Mouse (Mus musculus) hindbrain, embryonic 11.5 days (tissue): ENCODE data around the gene Chl1. TPM values are rescaled to one million over a fixed set of nuclear protein-coding genes. Genes with fewer than 3 reads are reported as not detected.

Source experiments
- ATAC-seq: fragments of 200-750 bp; cut with Nextera tagmentation; 2 replicates; pipeline ENCODE4 v1.8.0; 2017; ENCODE audit warnings: mild to moderate bottlenecking, moderate TSS enrichment, moderate library complexity; ENCODE audit not compliant: low FRiP score
- DNase-seq: peaks from one replicate; pipeline ENCODE4 v3.0.0-alpha.2; 2015; ENCODE audit warnings: low spot score
- H3K27ac ChIP-seq: fragments of 300-500 bp; sonication (generic); 2 replicates; pipeline ENCODE4 v1.5.1; 2014; ENCODE audit warnings: mild to moderate bottlenecking, low read depth, low read length
- H3K27me3 ChIP-seq: fragments of 300-500 bp; sonication (generic); 2 replicates; pipeline ENCODE4 v1.6.1; 2014; ENCODE audit warnings: mild to moderate bottlenecking, low read length, moderate library complexity, mixed read lengths; ENCODE audit not compliant: control insufficient read depth, insufficient read depth
- H3K36me3 ChIP-seq: fragments of 300-500 bp; sonication (generic); 2 replicates; pipeline ENCODE4 v1.6.1; 2014; ENCODE audit warnings: mild to moderate bottlenecking, low read length, moderate library complexity, mixed read lengths; ENCODE audit not compliant: control insufficient read depth, insufficient read depth
- H3K4me1 ChIP-seq: fragments of 300-500 bp; sonication (generic); replicated peaks from 2 replicates; pipeline ENCODE4 v1.6.1; 2014; ENCODE audit warnings: low read length, mixed read lengths; ENCODE audit not compliant: control insufficient read depth, insufficient read depth
- H3K4me2 ChIP-seq: fragments of 300-500 bp; sonication (generic); replicated peaks from 2 replicates; pipeline ENCODE4 v1.6.1; 2014; ENCODE audit warnings: mild to moderate bottlenecking, low read depth, low read length
- H3K4me3 ChIP-seq: fragments of 300-500 bp; sonication (generic); 2 replicates; pipeline ENCODE4 v1.5.1; 2014; ENCODE audit warnings: low read depth, low read length
- H3K9ac ChIP-seq: fragments of 300-500 bp; sonication (generic); 2 replicates; pipeline ENCODE4 v1.6.1; 2014; ENCODE audit warnings: low read depth, low read length
- H3K9me3 ChIP-seq: fragments of 300-500 bp; sonication (generic); 2 replicates; pipeline ENCODE4 v1.6.1; 2016; ENCODE audit warnings: low read length; ENCODE audit not compliant: control insufficient read depth
- WGBS: fragments of 180-500 bp; shearing (Covaris S2); extraction: QIAGEN DNeasy Blood & Tissue Kit; methylation state at CpG from one replicate; pipeline ENCODE4 v1.1.7; 2014; 5-methylcytosine and 5-hydroxymethylcytosine counted together
- polyA plus RNA-seq: library from polyadenylated mRNA; unstranded; fragments of >200 nt; fragmentation: Nextera tagmentation; extraction: Ambion mirVana; gene quantifications from 2 replicates; pipeline ENCODE4 v1.2.1, GENCODE M21; 2014

Chl1 gene
- 18.7 and 29.1 TPM in 2 replicates for polyA plus RNA-seq

GRCm38 (mm10) chr6:103510392-103511289 is at the start of gene Chl1:
TSS of gene Chl1 (plus strand) at chr6:103510586.
- H3K4me2 ChIP-seq = peak within 1 kb of the TSS; percentile 55
- 2% methylated on average over 25 of the region's 25 CpGs for WGBS
- H3K4me3 ChIP-seq = peak within 1 kb of the TSS; percentile 33
- peaks cover 17% of the 10 kb centered on the region for H3K27me3 ChIP-seq
- peak within 1 kb of the TSS; percentile 48 for H3K9ac ChIP-seq
- no peaks in the 10 kb centered on the region for H3K9me3 ChIP-seq
- ATAC-seq = 0 out of 2 replicates have a peak, but pooled peaks have one; percentile 9
- H3K4me1 ChIP-seq = peaks cover 4% of the 10 kb centered on the region; the same call in 1 of the 2 replicates
- peak; percentile 34 for DNase-seq
- no peaks in the 10 kb centered on the region for H3K36me3 ChIP-seq
- H3K27ac ChIP-seq = 0 out of 2 replicates have a peak within 1 kb of the TSS, but pooled peaks have one; percentile 55

GRCm38 (mm10) chr6:103465479-103466080 is 44.8 kb upstream of the Chl1 start:
- no peaks in the 10 kb centered on the region for H3K4me1 ChIP-seq
- no peaks in the 10 kb centered on the region for H3K36me3 ChIP-seq
- no peak overlapping the region for H3K9ac ChIP-seq
- no peak overlapping the region for H3K4me3 ChIP-seq
- DNase-seq (no peak), ATAC-seq (no peak)
- H3K9me3 ChIP-seq = no peaks in the 10 kb centered on the region
- no peaks in the 10 kb centered on the region for H3K27me3 ChIP-seq
- no peak overlapping the region for H3K4me2 ChIP-seq
- 87% methylated on average over 5 of the region's 5 CpGs for WGBS
- H3K27ac ChIP-seq = no peak overlapping the region

DNA sequence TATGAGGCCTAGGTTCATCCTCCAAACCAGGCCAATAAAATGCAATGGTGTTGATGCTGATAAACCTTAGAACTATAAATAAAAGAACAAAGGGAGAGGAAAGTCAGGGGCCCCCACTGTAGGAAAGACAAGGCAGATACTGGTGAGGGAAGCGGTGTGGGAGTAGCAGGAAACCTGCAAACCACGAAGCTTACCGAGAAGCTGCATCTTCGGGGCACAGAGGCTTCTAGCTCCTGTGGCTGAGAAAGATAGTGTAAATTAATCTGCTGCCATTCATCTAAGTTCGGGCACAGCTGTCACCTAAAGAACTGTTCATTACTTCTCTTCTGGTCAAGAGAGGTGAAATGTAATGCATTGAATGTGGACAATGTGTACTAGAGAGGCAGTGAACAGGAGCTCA is 37.1 kb upstream of the Chl1 start:
- Histone ChIP-seq H3K4me2 (no peak overlapping the region), H3K9me3 (no peaks in the 10 kb centered on the region), H3K9ac (no peak overlapping the region), H3K27me3 (no peaks in the 10 kb centered on the region), H3K4me3 (no peak overlapping the region), H3K36me3 (no peaks in the 10 kb centered on the region), H3K4me1 (no peaks in the 10 kb centered on the region), H3K27ac (no peak overlapping the region)
- DNase-seq = no peak
- ATAC-seq = no peak
- 63% methylated on average over 5 of the region's 5 CpGs for WGBS

DNA sequence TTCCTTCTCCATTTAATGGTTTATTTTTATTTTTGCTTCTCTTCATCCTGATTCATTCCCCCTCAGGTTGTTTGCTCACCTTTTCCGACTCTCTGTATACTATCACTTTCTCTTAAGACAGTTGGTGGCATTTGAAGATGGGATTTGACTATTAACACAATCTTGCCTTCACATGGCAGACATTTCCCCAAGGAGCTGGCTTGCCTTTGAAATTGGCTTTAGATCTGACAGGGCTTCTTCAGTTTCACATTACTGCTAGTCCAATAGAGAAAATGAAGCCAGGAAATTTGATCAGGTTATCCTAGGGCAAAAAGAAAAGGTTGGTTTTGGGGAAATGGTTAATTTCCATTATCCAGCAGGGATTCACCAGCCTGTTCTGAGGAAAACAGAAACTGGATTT is 23.2 kb upstream of the Chl1 start:
- no peaks in the 10 kb centered on the region for H3K27me3 ChIP-seq
- no peaks in the 10 kb centered on the region for H3K36me3 ChIP-seq
- no peaks in the 10 kb centered on the region for H3K9me3 ChIP-seq
- ATAC-seq (no peak), DNase-seq (no peak)
- no peaks in the 10 kb centered on the region for H3K4me1 ChIP-seq
- no peak overlapping the region for H3K27ac ChIP-seq
- no peak overlapping the region for H3K4me3 ChIP-seq
- WGBS = 66% methylated on average over 1 of the region's 1 CpGs
- no peak overlapping the region for H3K4me2 ChIP-seq
- H3K9ac ChIP-seq = no peak overlapping the region

DNA sequence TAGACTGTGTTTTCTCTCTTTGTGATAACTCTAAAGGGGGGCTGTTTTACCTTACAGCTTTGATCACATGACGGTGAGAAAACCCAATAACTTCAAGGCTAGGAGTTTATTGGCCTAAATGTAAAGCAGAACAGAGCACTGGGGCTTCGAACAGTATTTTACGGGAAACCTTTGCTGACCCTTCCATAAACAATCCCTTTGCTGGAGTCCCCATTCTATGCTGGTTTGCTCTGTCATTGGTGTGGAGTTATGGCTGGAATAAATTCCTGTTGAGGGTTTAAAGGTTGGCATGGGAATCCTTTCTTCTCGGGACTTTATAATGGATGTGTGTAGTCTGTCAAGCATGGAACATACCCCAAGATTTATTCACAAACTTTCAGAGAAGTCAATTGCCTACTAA is 12.0 kb upstream of the Chl1 start:
- no peak overlapping the region for H3K27ac ChIP-seq
- H3K36me3 ChIP-seq = no peaks in the 10 kb centered on the region
- H3K4me3 ChIP-seq = no peak overlapping the region
- no peaks in the 10 kb centered on the region for H3K27me3 ChIP-seq
- no peaks in the 10 kb centered on the region for H3K9me3 ChIP-seq
- no peak overlapping the region for H3K4me2 ChIP-seq
- ATAC-seq = peak; percentile 33; the same call in 1 of the 2 replicates
- no peak overlapping the region for H3K9ac ChIP-seq
- WGBS = 53% methylated on average over 4 of the region's 4 CpGs
- DNase-seq = no peak
- no peaks in the 10 kb centered on the region for H3K4me1 ChIP-seq

- Histone ChIP-seq H3K36me3 (no peaks in the 10 kb centered on the region), H3K27ac (no peak overlapping the region), H3K4me3 (no peak overlapping the region), H3K4me2 (no peak overlapping the region), H3K27me3 (0 out of 2 replicates have a peak, but pooled peaks cover 2% of the 10 kb centered on the region), H3K4me1 (no peaks in the 10 kb centered on the region), H3K9me3 (no peaks in the 10 kb centered on the region), H3K9ac (no peak overlapping the region)
- DNase-seq (no peak), ATAC-seq (no peak)
- 62% methylated on average over 3 of the region's 3 CpGs for WGBS
These were observed 6.3 kb upstream of the Chl1 start for GRCm38 (mm10) chr6:103504065-103504464.

DNA sequence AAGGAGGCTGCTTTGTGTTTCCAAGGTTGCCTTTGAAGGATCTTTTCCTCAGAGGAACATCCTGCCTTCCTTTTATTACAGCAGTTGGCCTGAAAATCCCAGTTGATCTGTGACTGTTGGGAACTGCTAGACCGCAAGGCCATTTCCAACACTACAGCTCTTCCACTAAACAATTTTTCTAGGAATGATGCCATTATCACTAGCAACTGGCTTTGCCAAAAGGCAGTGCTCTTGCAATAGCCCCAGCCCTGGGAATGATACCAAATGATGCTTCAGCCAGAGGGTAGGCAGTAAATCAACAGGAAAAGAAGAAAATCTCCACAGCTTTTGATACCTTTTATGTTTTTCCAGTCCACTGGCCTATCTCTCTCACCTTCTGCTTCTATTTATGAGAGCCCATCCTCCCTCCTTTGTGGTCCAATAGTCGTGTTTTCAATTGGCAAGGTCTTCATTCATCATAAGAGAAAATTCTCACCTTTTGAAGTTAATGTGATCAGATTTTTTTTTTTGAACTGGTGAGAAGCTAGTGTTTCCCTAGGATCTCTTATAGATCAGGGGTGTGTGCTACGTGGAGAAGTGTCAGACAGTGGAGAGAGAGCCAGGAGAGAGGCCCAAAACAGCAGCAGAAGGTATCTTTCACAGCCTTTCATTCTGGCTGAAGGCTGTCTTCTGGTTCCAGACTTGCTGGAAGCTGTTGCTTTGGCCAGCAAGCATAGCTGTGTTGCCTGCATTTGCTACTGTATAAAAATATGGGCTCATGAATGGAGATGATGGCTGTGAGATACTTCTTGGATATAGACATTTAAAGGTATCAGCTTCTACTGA is 2.4 kb upstream of the Chl1 start:
- DNase-seq = no peak
- H3K9me3 ChIP-seq = no peaks in the 10 kb centered on the region
- no peak overlapping the region for H3K9ac ChIP-seq
- H3K4me3 ChIP-seq = no peak overlapping the region
- peaks cover 4% of the 10 kb centered on the region; the same call in 1 of the 2 replicates for H3K4me1 ChIP-seq
- WGBS = 71% methylated on average over 3 of the region's 3 CpGs
- no peak for ATAC-seq
- H3K36me3 ChIP-seq = no peaks in the 10 kb centered on the region
- H3K27ac ChIP-seq = no peak overlapping the region
- no peak overlapping the region for H3K4me2 ChIP-seq
- peaks cover 17% of the 10 kb centered on the region for H3K27me3 ChIP-seq

- H3K27ac ChIP-seq = no peak overlapping the region
- peaks cover 4% of the 10 kb centered on the region; the same call in 1 of the 2 replicates for H3K4me1 ChIP-seq
- WGBS = 72% methylated on average over 4 of the region's 4 CpGs
- peaks cover 17% of the 10 kb centered on the region for H3K27me3 ChIP-seq
- H3K9me3 ChIP-seq = no peaks in the 10 kb centered on the region
- H3K9ac ChIP-seq = no peak overlapping the region
- no peak overlapping the region for H3K4me2 ChIP-seq
- H3K4me3 ChIP-seq = no peak overlapping the region
- ATAC-seq = no peak
- H3K36me3 ChIP-seq = no peaks in the 10 kb centered on the region
- no peak for DNase-seq
These were observed 790 bp upstream of the Chl1 start for GRCm38 (mm10) chr6:103509596-103509995.
